In the genomic region with DNA sequence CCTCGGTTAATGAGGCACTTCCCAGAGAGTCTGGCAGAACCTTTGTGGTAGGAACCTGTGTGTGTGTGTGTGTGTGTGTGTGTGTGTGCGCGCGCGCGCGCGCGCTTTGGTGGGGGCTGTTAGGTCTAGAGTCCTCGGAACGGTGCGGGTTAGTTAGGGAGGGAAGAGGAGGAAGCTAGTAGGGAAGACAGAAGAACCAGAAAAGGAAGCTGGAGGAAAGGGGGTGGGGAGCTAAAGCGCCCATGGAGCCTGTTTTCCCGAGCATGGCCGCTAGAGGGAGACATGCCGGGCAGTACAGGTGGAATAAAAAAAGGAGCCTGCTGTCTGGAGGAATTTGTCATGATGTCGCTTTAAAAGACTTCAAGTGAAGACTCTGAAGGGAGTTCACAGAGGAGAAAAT, we compare ENCODE assay signal across 8 mouse cellular contexts. TPM values are rescaled to one million over a fixed set of nuclear protein-coding genes. Genes with fewer than 3 reads are reported as not detected.
DNase-seq lines count a peak whose midpoint lies in the region; ATAC-seq and TF ChIP-seq lines count a peak whose summit lies in the region.
"Had no signal": no experiment of that assay in that cellular context is flagged by ENCODE, and none has a peak within 500 bp of the region (broad histone marks: within the 10 kb centered on the region; RNA-seq: fewer than 3 reads in every experiment).

No protein-coding gene starts in this region.

- H3K9ac ChIP-seq in forebrain, postnatal 0 days: no peak overlapping the region
- H3K9ac ChIP-seq in hindbrain, embryonic 16.5 days (ENCODE audit: low read depth, low read length): peak overlapping the region; percentile 33; the same call in 1 of the 2 replicates

- under 1% methylated on average over 17 of the region's 17 CpGs for whole genome bisulfite sequencing in forebrain, postnatal 0 days
- under 1% methylated on average over 17 of the region's 17 CpGs for WGBS in hindbrain, embryonic 16.5 days

- H3K27me3 ChIP-seq in forebrain, postnatal 0 days (ENCODE audit: insufficient read depth, low read length): no peaks in the 10 kb centered on the region
- no peaks in the 10 kb centered on the region for H3K27me3 ChIP-seq in hindbrain, embryonic 16.5 days (replicated peaks; ENCODE audit: control insufficient read depth, insufficient read depth, low read length)

- H3K27ac ChIP-seq in forebrain, postnatal 0 days (ENCODE audit: low read depth, low read length): no peak overlapping the region
- peak overlapping the region; percentile 42 for H3K27ac ChIP-seq in hindbrain, embryonic 16.5 days (ENCODE audit: low read depth, low read length)

- DNase-seq in ZHBTc4 (ENCODE audit: low read depth, low spot score): peak; percentile 87
- peak; percentile 13 for DNase-seq in c-Kit-positive CD71-positive TER-119-positive erythroid progenitor cells, embryonic 14.5 days (ENCODE audit: low spot score)
- peak; percentile 89 for DNase-seq in forebrain, postnatal 0 days
- peak; percentile 82 to 90 for DNase-seq in left cerebral cortex, adult 18-20 months (ENCODE audit: low spot score in 2 of 2)
- DNase-seq in right cerebral cortex, postnatal 4 days: peak; percentile 91

- H3K4me2 ChIP-seq in forebrain, postnatal 0 days (ENCODE audit: low read depth): peak overlapping the region; percentile 77
- peak overlapping the region; percentile 93 for H3K4me2 ChIP-seq in hindbrain, embryonic 16.5 days (ENCODE audit: low read length)

- H3K4me1 ChIP-seq in forebrain, postnatal 0 days (ENCODE audit: insufficient read depth): 0 out of 2 replicates have a peak, but pooled peaks cover 13% of the 10 kb centered on the region
- H3K4me1 ChIP-seq in hindbrain, embryonic 16.5 days (ENCODE audit: control insufficient read depth, insufficient read depth, low read depth, low read length): peaks cover 3% of the 10 kb centered on the region; the same call in 1 of the 2 replicates

- peak overlapping the region; percentile 36 for H3K4me3 ChIP-seq in forebrain, postnatal 0 days (ENCODE audit: low read depth, low read length)
- peak overlapping the region; percentile 34 for H3K4me3 ChIP-seq in hindbrain, embryonic 16.5 days (ENCODE audit: low read length)

- ATAC-seq in forebrain, postnatal 0 days: peak; percentile 47
- ATAC-seq in hindbrain, embryonic 16.5 days: peak; percentile 52
- ATAC-seq in megakaryocyte progenitor cell, adult 5-6 weeks (replicated peaks; ENCODE audit: poor library complexity): peak; percentile 71

- H3K9me3 ChIP-seq in forebrain, postnatal 0 days (ENCODE audit: low read length): no peaks in the 10 kb centered on the region
- no peaks in the 10 kb centered on the region for H3K9me3 ChIP-seq in hindbrain, embryonic 16.5 days (ENCODE audit: control insufficient read depth, low read length)

- TF ChIP-seq CTCF in forebrain, postnatal 0 days (IDR thresholded peaks at IDR 0.05; ENCODE audit: low read depth): peak; percentile 88

- H3K36me3 ChIP-seq in forebrain, postnatal 0 days (ENCODE audit: insufficient read depth): no peaks in the 10 kb centered on the region
- no peaks in the 10 kb centered on the region for H3K36me3 ChIP-seq in hindbrain, embryonic 16.5 days (ENCODE audit: control insufficient read depth, insufficient read depth, low read length)

RNA-seq across cellular contexts. Expression of a gene that starts 1.2 kb away (rescaled TPM):
- 17.7 and 27.1 TPM in 2 replicates for total RNA-seq in forebrain, postnatal 0 days (2014; rRNA removed)
- polyA plus RNA-seq in forebrain, postnatal 0 days (2015; fragmentation: Nextera tagmentation; extraction: Ambion mirVana): 2.6 and 4.0 TPM in 2 replicates
- 13.0 and 14.3 TPM in 2 replicates for polyA plus RNA-seq in hindbrain, embryonic 16.5 days (2015; fragmentation: Nextera tagmentation; extraction: Ambion mirVana)
- 10 to 100 TPM; 23.6 to 24.2 TPM for total RNA-seq in left cerebral cortex, adult 18-20 months (2021)
- total RNA-seq in megakaryocyte progenitor cell, adult 5-6 weeks (2015): not detected in 2 replicates
- total RNA-seq in megakaryocyte progenitor cell, adult 5-6 weeks (2017): not detected in 2 replicates
- total RNA-seq: neutrophil, adult 5-6 weeks had no signal

Comparison
In these comparisons a context has a peak if more than half of its experiments do, and no peak if none do; other contexts are left out.
1. DNase-seq: peak in every context shown above with its lines; median percentile 91 in right cerebral cortex, postnatal 4 days; 89 in forebrain, postnatal 0 days; 87 in ZHBTc4; 86 in left cerebral cortex, adult 18-20 months; 13 in c-Kit-positive CD71-positive TER-119-positive erythroid progenitor cells, embryonic 14.5 days.
2. RNA of a gene that starts 1.2 kb away (total RNA-seq): 17.7 to 27.1 TPM in forebrain, postnatal 0 days and 23.6 to 24.2 TPM in left cerebral cortex, adult 18-20 months; not detected in megakaryocyte progenitor cell, adult 5-6 weeks; every median in the first group is over 10 times any median in the second.
3. Peak in every context shown above with its lines, with median percentiles within 50 percentile points of each other: ATAC-seq.